Mouse (Mus musculus): ENCODE measurements around the gene Akap13.

GRCm38 (mm10) chr7:75424121-75424520 lies 31.2 kb upstream of the Akap13 start:
- TF ChIP-seq POLR2A (IDR thresholded peaks at IDR 0.05; ENCODE audit: extremely low read depth, insufficient read depth, low read length) (no peak), CTCF (IDR thresholded peaks at IDR 0.05; ENCODE audit: extremely low read depth, insufficient read depth, low read length) (no peak)

Measured in cortical plate, adult 2 months (tissue).